Mouse (Mus musculus) lung, embryonic 16.5 days (tissue): ENCODE results near the gene Fgf22. TPM values are rescaled to one million over a fixed set of nuclear protein-coding genes. Genes with fewer than 3 reads are reported as not detected.
"Not testable (repeated sequence)": the region's sequence is repeated elsewhere in the genome, so short reads cannot be mapped to it uniquely, and the experiment has no call there.

ENCODE experiments used
- ATAC-seq: fragments of 200-750 bp; cut with Nextera tagmentation; 2 replicates; pipeline ENCODE4 v1.8.0; 2017; ENCODE audit warnings: low read depth, mild to moderate bottlenecking, moderate library complexity
- H3K27ac ChIP-seq: fragments of 300-500 bp; sonication (generic); 2 replicates; pipeline ENCODE4 v1.5.1; 2014; ENCODE audit warnings: mild to moderate bottlenecking, control low read depth, low read length
- H3K27me3 ChIP-seq: fragments of 300-500 bp; sonication (generic); 2 replicates; pipeline ENCODE4 v1.6.1; 2014; ENCODE audit warnings: low read depth, low read length, mixed read lengths; ENCODE audit not compliant: control insufficient read depth, insufficient read depth
- H3K36me3 ChIP-seq: fragments of 300-500 bp; sonication (generic); 2 replicates; pipeline ENCODE4 v1.6.1; 2014; ENCODE audit warnings: low read length; ENCODE audit not compliant: control insufficient read depth, insufficient read depth
- H3K4me1 ChIP-seq: fragments of 300-500 bp; sonication (generic); replicated peaks from 2 replicates; pipeline ENCODE4 v1.6.1; 2014; ENCODE audit warnings: low read length, mixed read lengths; ENCODE audit not compliant: control insufficient read depth, insufficient read depth
- H3K4me2 ChIP-seq: fragments of 300-500 bp; sonication (generic); 2 replicates; pipeline ENCODE4 v1.6.1; 2014; ENCODE audit warnings: low read depth, low read length, control low read depth
- H3K4me3 ChIP-seq: fragments of 300-500 bp; sonication (generic); 2 replicates; pipeline ENCODE4 v1.5.1; 2014; ENCODE audit warnings: mild to moderate bottlenecking, low read length, control low read depth
- H3K9ac ChIP-seq: fragments of 300-500 bp; sonication (generic); 2 replicates; pipeline ENCODE4 v1.6.1; 2014; ENCODE audit warnings: low read length, control low read depth
- H3K9me3 ChIP-seq: fragments of 300-500 bp; sonication (generic); 2 replicates; pipeline ENCODE4 v1.6.1; 2016; ENCODE audit warnings: low read length; ENCODE audit not compliant: control insufficient read depth
- WGBS: fragments of 180-500 bp; shearing (Covaris S2); extraction: QIAGEN DNeasy Blood & Tissue Kit; methylation state at CpG from one replicate; pipeline ENCODE4 v1.1.7; 2014; 5-methylcytosine and 5-hydroxymethylcytosine counted together
- polyA plus RNA-seq: library from polyadenylated mRNA; unstranded; fragments of >200 nt; fragmentation: Nextera tagmentation; extraction: Ambion mirVana; gene quantifications from 2 replicates; pipeline ENCODE4 v1.2.1, GENCODE M21; 2015

Gene Fgf22
- polyA plus RNA-seq, 1 experiment from 2014 or later = 0.11 TPM

DNA sequence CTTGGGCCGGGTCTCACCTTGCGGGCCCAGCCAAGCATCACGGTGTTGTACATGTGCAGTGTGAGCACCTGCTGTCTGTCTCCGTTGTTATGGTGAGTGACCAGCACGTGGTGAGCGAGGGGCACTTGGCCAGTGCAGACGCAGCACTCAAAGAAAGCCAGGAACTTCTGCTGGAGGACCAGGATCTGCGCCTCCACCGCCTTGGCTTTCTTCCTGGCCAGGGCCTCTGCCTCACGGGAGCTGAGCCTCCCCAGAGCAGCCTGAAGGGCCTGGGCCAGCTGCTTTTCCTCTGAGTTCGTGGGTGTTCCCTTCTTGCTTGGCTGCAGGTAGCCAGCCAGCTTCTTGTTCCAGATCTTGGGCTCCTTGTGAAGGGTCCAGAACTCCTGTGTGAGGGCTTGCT, 11.7 kb upstream of the Fgf22 start:
- Histone ChIP-seq H3K9me3 (peaks cover 29% of the 10 kb centered on the region), H3K27ac (no peak overlapping the region), H3K27me3 (no peaks in the 10 kb centered on the region), H3K4me1 (peaks cover 6% of the 10 kb centered on the region), H3K36me3 (peaks cover 49% of the 10 kb centered on the region), H3K4me3 (no peak overlapping the region), H3K4me2 (no peak overlapping the region), H3K9ac (no peak overlapping the region)
- ATAC-seq = no peak
- WGBS = 90% methylated on average over 11 of the region's 11 CpGs

DNA sequence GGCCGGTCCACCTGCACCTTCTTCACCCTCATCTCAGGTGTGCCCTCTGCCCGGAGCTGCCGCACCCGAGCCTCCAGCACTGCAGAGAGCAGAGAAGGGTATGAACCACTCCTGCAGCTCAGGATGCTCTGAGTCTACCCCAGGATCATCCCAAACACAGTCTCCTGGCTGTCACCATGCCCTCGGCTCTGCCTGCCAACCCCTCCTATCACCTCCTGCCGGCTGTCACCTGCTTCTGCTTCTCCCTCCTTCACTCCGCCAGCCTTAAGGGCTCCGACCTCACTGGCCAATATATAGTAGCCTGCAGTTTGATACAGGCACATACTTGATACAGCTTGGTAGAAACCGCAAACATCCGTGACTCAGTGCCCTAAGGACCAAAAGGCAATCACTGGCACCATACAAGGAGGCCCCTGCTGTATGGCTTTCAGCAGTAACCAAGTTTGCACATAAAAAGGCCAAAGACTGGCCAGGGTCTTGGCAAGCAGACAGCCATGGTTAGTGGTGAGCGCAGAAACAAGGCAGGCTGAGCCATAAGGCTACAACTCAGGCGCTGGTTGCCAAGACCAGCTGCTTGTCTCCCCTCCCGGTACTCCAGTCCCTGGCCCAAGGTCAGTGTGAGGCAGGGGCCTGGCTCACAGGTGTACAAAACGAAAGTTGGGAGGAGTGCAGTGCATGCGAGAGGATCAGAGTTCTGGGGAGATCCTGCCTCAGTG, 11.1 kb upstream of the Fgf22 start:
- Histone ChIP-seq H3K4me3 (no peak overlapping the region), H3K4me2 (no peak overlapping the region), H3K27ac (no peak overlapping the region), H3K4me1 (peaks cover 6% of the 10 kb centered on the region), H3K9me3 (peaks cover 23% of the 10 kb centered on the region), H3K9ac (no peak overlapping the region), H3K27me3 (no peaks in the 10 kb centered on the region), H3K36me3 (peaks cover 42% of the 10 kb centered on the region)
- WGBS = 89% methylated on average over 15 of the region's 15 CpGs
- ATAC-seq = no peak

DNA sequence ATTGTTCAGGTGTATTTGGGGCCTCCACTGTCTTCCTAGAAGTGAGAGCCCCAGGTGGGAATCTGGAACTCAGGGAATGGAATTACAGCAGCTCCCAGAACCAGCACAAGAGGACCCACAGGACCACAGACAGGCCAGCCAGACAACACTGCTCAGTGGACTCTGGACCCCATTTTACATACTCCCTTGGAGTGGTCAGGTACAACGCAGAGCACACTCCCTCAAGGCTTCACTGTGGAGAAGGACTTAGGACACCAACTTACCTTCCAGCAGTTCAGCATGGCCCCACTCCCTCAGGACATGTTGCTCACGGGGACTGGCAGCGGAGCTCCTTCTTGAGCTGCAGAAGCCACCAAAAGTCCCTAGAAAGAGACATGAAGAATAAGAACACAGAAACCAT, 9.5 kb upstream of the Fgf22 start:
- H3K4me2 ChIP-seq = peak overlapping the region; percentile 72

DNA sequence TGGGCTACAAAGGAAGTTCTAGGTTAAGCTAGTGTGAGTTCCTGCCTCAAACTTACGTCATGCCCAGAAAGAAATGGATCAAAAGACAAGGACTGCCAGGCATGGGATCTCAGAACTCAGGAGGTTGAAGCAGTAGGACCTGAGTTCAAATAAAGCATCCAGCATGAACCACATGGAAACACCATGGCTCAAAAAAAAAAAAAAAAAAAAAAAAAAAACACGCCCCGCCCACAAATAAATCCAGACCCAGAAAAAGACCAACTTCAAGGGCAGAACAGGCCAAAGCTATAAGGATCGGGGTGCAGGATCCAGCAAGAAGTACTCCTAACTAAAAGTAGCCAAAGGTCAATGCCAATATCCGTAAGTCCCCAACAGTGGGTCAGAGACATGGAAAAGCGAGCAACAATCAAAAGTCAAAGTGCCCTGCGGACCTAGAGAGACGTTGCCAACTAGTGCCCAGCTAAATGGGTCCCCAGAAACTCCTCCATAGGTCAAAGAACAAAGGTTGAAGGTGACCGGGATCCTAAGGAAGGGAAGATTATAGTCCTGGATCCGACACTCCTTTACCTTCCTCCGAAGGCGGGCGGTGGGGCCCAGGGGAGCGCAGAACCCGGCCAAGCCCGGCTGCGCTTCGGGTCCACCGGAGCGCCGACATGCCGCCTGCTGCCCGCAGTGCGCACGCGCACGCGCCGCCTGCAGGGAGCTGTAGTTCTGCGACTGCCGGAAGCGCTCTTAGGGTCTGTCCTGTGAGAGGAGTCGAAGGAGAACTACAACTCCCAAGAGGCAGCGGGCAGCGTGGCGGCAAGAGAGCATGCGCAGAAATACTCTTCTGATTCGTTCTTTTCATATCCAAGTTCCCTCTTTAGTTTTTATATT, 8.7 kb upstream of the Fgf22 start, which contains the start of gene Polrmt:
Gene Polrmt (minus strand): TSS at position 684 of the 876 bp plus-strand sequence.
- Histone ChIP-seq H3K4me1 (peaks cover 6% of the 10 kb centered on the region), H3K27ac (no peak within 1 kb of the TSS), H3K27me3 (no peaks in the 10 kb centered on the region), H3K9ac (peak within 1 kb of the TSS; percentile 82), H3K9me3 (no peaks in the 10 kb centered on the region; the same call in 1 of the 2 replicates), H3K4me3 (peak within 1 kb of the TSS; percentile 77), H3K36me3 (peaks cover 19% of the 10 kb centered on the region), H3K4me2 (peak within 1 kb of the TSS; percentile 72)
- WGBS = 1% methylated on average over 38 of the region's 38 CpGs
- ATAC-seq = peak; percentile 98

More for the DNA sequence above, 9.5 kb upstream of the Fgf22 start:
- ATAC-seq = no peak
- Histone ChIP-seq H3K4me1 (peaks cover 6% of the 10 kb centered on the region), H3K27ac (no peak overlapping the region), H3K36me3 (peaks cover 26% of the 10 kb centered on the region), H3K9ac (no peak overlapping the region), H3K9me3 (peaks cover 7% of the 10 kb centered on the region), H3K27me3 (no peaks in the 10 kb centered on the region), H3K4me3 (0 out of 2 replicates have a peak overlapping the region, but pooled peaks have one; percentile 77)
- WGBS = 87% methylated on average over 3 of the region's 3 CpGs

DNA sequence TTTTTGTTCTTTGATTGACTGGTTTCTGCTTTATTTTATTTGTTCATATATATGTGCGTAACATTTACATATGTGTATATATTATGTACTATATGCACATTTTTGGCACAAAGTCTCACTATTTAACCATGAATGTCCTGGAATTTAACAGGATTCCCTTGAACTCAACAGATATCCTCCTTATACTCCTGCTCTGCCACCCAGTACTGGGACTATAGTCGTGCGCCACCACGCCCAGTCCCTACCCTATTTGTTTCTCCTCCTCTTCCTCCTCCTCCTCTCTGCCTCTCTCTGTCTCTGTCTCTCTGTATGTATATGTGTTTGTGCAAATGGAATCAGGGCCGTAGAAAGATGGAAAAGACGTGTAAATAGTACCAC, 8.1 kb upstream of the Fgf22 start:
- Histone ChIP-seq H3K9me3 (no peaks in the 10 kb centered on the region), H3K36me3 (peaks cover 13% of the 10 kb centered on the region), H3K27me3 (no peaks in the 10 kb centered on the region), H3K27ac (no peak overlapping the region), H3K4me3 (peak overlapping the region; percentile 28), H3K4me2 (peak overlapping the region; percentile 52), H3K9ac (peak overlapping the region; percentile 50), H3K4me1 (peaks cover 6% of the 10 kb centered on the region)
- 21% methylated on average over 6 of the region's 6 CpGs for WGBS
- ATAC-seq = peak; percentile 67

DNA sequence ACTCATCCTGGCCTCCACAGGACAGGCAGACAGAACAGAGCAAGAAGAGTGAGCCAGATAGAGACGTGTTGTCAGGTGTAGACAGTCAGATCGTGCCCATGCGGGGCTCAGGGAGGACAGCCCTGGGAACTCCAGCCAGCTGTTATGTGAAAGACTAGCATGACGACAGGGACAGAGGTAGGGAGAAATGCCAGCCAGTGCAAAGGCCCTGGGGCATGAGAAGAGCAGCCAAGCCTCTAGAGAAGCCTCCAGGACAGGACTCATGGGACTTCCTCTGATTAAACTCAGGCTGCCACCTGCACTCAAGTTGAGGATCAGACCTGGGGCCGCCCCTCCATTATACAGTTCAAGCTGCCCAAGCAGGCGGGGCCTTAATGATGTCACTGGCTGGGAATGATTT, 6.4 kb upstream of the Fgf22 start:
- no peaks in the 10 kb centered on the region for H3K27me3 ChIP-seq
- H3K36me3 ChIP-seq = 0 out of 2 replicates have a peak, but pooled peaks cover 2% of the 10 kb centered on the region
- H3K9me3 ChIP-seq = no peaks in the 10 kb centered on the region
- H3K4me3 ChIP-seq = no peak overlapping the region
- H3K4me1 ChIP-seq = peaks cover 6% of the 10 kb centered on the region
- no peak overlapping the region for H3K9ac ChIP-seq
- ATAC-seq = no peak
- no peak overlapping the region for H3K27ac ChIP-seq
- 70% methylated on average over 6 of the region's 6 CpGs for WGBS
- H3K4me2 ChIP-seq = no peak overlapping the region

DNA sequence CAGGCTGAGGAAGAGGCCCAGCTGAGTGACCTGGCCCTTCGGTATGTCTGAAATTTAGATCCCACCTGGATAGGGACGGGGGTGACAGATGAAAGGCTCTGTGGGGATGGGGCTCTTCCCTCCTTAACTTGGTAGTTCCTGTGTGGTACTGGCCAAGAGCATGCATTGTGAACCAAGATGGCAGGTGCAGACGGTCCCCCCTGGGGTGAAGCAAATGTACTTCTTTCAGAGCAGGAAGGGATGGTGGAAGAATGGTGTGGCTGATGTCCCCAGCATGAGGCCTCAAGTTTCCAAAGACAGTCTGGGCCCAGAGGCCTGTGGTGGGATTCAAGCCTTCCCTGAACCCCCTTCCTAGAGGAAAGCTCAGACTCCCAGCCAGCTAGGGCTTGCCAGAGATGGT, 978 bp downstream of the Fgf22 start:
- no peak overlapping the region for H3K9ac ChIP-seq
- peaks cover 26% of the 10 kb centered on the region for H3K36me3 ChIP-seq
- H3K27ac ChIP-seq = no peak overlapping the region
- no peaks in the 10 kb centered on the region for H3K27me3 ChIP-seq
- H3K4me2 ChIP-seq = no peak overlapping the region
- WGBS = 80% methylated on average over 3 of the region's 3 CpGs
- no peak for ATAC-seq
- H3K9me3 ChIP-seq = no peaks in the 10 kb centered on the region
- H3K4me3 ChIP-seq = no peak overlapping the region
- H3K4me1 ChIP-seq = peaks cover 4% of the 10 kb centered on the region; the same call in 1 of the 2 replicates

DNA sequence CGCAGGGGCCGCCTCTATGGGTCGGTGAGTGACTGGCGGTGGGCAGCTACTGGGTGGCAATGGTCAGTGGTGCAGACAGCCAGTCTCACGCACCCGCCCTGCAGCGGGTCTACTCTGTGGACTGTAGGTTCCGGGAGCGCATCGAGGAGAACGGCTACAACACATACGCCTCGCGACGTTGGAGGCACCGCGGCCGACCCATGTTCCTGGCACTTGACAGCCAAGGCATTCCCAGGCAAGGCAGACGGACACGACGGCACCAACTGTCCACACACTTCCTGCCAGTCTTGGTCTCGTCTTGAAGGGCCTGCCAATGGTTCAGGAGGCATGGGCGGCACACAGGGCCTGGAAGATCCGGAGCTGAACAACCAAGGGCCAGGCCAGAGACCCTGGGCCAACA, 1.8 kb downstream of the Fgf22 start:
- H3K9ac ChIP-seq = no peak overlapping the region
- H3K36me3 ChIP-seq = peaks cover 34% of the 10 kb centered on the region
- no peak for ATAC-seq

DNA sequence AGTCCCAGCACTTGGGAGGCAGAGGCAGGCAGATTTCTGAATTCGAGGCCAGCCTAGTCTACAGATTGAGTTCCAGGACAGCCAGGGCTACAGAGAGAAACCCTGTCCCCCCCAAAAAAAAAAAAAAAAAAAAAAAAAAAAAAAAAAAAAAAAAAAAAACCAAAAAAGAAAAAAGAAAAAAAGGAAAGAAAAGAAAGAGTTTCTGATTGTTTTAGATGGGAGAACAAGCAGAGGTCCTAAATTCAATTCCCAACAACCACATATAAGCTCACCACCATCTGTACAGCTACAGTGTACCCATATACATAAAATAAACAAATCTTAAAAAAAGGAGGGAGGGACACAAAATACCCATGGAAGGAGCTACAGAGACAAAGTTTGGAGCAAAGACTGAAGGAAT, 4.8 kb downstream of the Fgf22 start:
- H3K9me3 ChIP-seq, H3K27ac ChIP-seq, H3K4me1 ChIP-seq, H3K9ac ChIP-seq, ATAC-seq, H3K27me3 ChIP-seq, H3K4me3 ChIP-seq, H3K4me2 ChIP-seq: not testable (repeated sequence)
- peaks cover 40% of the 10 kb centered on the region for H3K36me3 ChIP-seq
- WGBS = 88% methylated on average over 1 of the region's 1 CpGs

More for the DNA sequence above, 1.8 kb downstream of the Fgf22 start:
- Histone ChIP-seq H3K9me3 (no peaks in the 10 kb centered on the region), H3K4me3 (no peak overlapping the region), H3K27ac (no peak overlapping the region), H3K4me2 (no peak overlapping the region), H3K27me3 (no peaks in the 10 kb centered on the region), H3K4me1 (peaks cover 4% of the 10 kb centered on the region; the same call in 1 of the 2 replicates)
- 84% methylated on average over 24 of the region's 24 CpGs for WGBS
